Mouse (Mus musculus) ES-Bruce4 (cell line): Measurements from ENCODE around the gene Fam169b. TPM values are rescaled to one million over a fixed set of nuclear protein-coding genes. Genes with fewer than 3 reads are reported as not detected.

Experiments used
- H3K27ac ChIP-seq: 2 replicates; pipeline ENCODE4 v1.5.1; 2012; ENCODE audit warnings: low read length, inconsistent platforms; ENCODE audit not compliant: insufficient read depth
- H3K27me3 ChIP-seq: 2 replicates; pipeline ENCODE4 v1.6.1; 2012; ENCODE audit warnings: mild to moderate bottlenecking, low read length, inconsistent platforms; ENCODE audit not compliant: control insufficient read depth, poor library complexity, insufficient read depth, severe bottlenecking
- H3K36me3 ChIP-seq: 2 replicates; pipeline ENCODE4 v1.6.1; 2012; ENCODE audit warnings: inconsistent platforms, mild to moderate bottlenecking, low read length, moderate library complexity; ENCODE audit not compliant: control insufficient read depth, poor library complexity, insufficient read depth, severe bottlenecking
- H3K4me1 ChIP-seq: one replicate; pipeline ENCODE4 v1.8.1; 2011; ENCODE audit warnings: low read length; ENCODE audit not compliant: control insufficient read depth, insufficient read depth
- H3K4me3 ChIP-seq: 2 replicates; pipeline ENCODE4 v1.5.1; 2011; ENCODE audit warnings: low read depth, mild to moderate bottlenecking, low read length
- H3K9ac ChIP-seq: 2 replicates; pipeline ENCODE4 v1.6.1; 2012; ENCODE audit warnings: low read depth, mild to moderate bottlenecking, inconsistent platforms; ENCODE audit not compliant: poor library complexity, severe bottlenecking
- H3K9me3 ChIP-seq: replicated peaks from 2 replicates; pipeline ENCODE4 v1.6.1; 2012; ENCODE audit warnings: mild to moderate bottlenecking, low read length, inconsistent platforms; ENCODE audit not compliant: control insufficient read depth, poor library complexity, insufficient read depth, severe bottlenecking
- CTCF ChIP-seq: IDR thresholded peaks from one replicate; pipeline ENCODE4 v1.8.1; 2011; ENCODE audit warnings: low read depth, low read length
- EP300 ChIP-seq: IDR thresholded peaks from 2 replicates; pipeline ENCODE4 v1.6.1; 2011; ENCODE audit warnings: low read depth, low read length; ENCODE audit not compliant: insufficient read depth
- POLR2A ChIP-seq: IDR thresholded peaks from one replicate; pipeline ENCODE4 v1.8.1; 2011; ENCODE audit warnings: low read length; ENCODE audit not compliant: insufficient read depth
- polyA plus RNA-seq: library from polyadenylated mRNA; stranded (reverse); fragments of >200 nt; gene quantifications from 2 replicates; pipeline ENCODE4 v1.2.4, GENCODE M21; 2011; ENCODE audit warnings: low read depth; ENCODE audit not compliant: missing spikeins, insufficient read depth, insufficient read length

The Fam169b gene
- polyA plus RNA-seq, 1 experiment = 7.5 TPM

DNA sequence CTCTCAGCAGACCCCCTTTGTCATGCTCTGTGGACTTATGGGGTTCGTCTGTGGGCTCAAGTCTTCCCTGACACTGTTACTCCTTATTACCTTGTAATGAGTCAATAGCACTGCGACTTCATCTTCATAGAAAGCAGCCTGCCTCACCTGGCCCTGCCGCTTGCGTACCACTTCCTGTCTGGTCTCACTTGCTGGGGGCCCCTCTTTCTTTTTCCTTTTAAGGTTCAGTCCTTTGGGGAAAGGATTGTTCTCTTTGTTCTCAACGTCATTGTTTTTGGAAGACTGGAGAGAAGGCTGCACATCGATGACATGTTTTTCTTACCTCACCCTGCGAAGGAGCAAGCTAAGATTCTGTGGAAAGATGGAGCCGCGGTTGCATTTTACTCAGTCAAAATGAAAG, 55.4 kb downstream of the Fam169b start:
- H3K9ac ChIP-seq = no peak overlapping the region
- no peak overlapping the region for H3K27ac ChIP-seq
- no peak overlapping the region for H3K4me3 ChIP-seq
- no peak for TF ChIP-seq EP300
- no peak for TF ChIP-seq POLR2A
- TF ChIP-seq CTCF = no peak
- H3K36me3 ChIP-seq = no peaks in the 10 kb centered on the region
- H3K4me1 ChIP-seq = no peaks in the 10 kb centered on the region
- H3K27me3 ChIP-seq = no peaks in the 10 kb centered on the region
- no peaks in the 10 kb centered on the region for H3K9me3 ChIP-seq

DNA sequence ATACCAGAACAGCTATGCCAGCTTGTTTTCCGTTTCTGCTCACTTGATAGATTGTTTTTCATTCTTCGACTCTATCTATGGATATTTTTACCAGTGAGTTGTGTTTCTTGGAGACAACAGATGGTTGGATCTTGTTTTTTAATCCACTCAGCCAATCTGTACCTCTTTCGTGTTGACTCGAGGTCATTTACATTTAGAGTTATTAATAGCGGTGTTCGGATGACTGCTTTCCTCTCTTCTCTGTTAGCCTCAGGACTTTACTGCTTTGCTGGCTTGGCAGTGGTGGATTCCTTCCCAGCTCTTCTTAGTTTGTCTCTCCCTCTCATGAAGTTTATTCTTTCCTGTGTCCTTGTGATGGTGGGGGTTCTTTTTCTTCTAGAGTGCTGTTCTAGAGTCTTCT, 59.2 kb downstream of the Fam169b start:
- Histone ChIP-seq H3K27me3 (no peaks in the 10 kb centered on the region), H3K27ac (no peak overlapping the region), H3K9me3 (no peaks in the 10 kb centered on the region), H3K4me3 (no peak overlapping the region), H3K9ac (no peak overlapping the region), H3K4me1 (no peaks in the 10 kb centered on the region), H3K36me3 (no peaks in the 10 kb centered on the region)
- TF ChIP-seq CTCF (no peak), EP300 (no peak), POLR2A (no peak)

DNA sequence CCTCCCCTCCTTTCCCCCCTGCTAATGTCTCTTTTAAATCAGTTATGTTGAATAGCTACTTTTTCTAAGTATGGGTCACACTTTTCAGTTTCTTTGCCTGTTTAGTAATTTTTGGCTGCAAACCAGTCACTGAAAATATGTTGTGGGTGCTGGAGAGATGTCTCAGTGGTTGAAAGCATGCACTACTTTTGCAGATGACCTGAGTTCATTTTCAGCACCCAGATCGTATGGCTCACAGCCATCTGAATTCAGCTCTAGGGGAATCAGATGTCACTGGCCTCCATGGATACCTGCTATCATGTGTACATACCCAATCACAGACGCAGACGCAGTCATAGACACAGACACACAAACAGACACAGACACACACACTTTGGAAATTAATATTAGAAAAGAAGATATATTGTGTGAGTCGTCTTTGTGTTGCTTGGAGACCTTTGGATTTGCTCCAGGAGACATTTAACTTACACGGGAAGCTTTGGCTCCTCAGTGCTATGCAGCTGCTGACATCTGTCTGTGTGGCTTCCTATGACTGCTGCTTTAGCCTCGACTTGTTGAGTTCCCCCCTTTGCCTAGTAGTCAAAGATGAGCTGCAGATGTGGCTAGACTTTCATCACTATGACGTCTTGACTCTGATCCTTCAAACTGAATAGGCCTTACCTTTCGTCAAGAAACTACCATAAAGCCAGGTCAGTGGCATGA, 63.6 kb downstream of the Fam169b start:
- no peak for TF ChIP-seq CTCF
- TF ChIP-seq EP300 = no peak
- TF ChIP-seq POLR2A = no peak
- no peaks in the 10 kb centered on the region for H3K9me3 ChIP-seq
- no peaks in the 10 kb centered on the region for H3K27me3 ChIP-seq
- H3K27ac ChIP-seq = no peak overlapping the region
- no peak overlapping the region for H3K4me3 ChIP-seq
- H3K9ac ChIP-seq = no peak overlapping the region
- no peaks in the 10 kb centered on the region for H3K36me3 ChIP-seq
- H3K4me1 ChIP-seq = no peaks in the 10 kb centered on the region

DNA sequence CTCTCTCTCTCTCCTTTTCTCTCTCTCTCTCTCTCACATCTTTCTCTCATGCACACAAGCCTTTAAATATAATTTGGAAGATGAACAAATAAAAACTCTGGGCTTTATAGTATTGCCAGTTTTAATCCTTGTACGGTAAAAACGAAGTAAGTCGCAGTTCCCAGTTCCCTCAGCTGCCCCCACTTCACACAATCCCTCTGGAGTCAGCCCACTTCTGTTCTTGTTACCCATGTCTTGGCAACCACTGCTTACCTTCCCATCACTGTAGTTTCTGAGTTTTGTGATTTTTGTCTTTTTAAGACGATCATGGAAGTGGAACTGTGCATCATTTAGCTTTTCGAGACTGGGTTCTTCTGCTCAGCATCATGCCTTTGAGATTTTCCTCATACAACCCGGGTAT, 65.0 kb downstream of the Fam169b start:
- H3K4me3 ChIP-seq = no peak overlapping the region
- no peak overlapping the region for H3K27ac ChIP-seq
- H3K27me3 ChIP-seq = no peaks in the 10 kb centered on the region
- no peaks in the 10 kb centered on the region for H3K4me1 ChIP-seq
- H3K9me3 ChIP-seq = no peaks in the 10 kb centered on the region
- TF ChIP-seq EP300 (no peak), CTCF (no peak), POLR2A (no peak)
- H3K36me3 ChIP-seq = no peaks in the 10 kb centered on the region
- H3K9ac ChIP-seq = no peak overlapping the region

DNA sequence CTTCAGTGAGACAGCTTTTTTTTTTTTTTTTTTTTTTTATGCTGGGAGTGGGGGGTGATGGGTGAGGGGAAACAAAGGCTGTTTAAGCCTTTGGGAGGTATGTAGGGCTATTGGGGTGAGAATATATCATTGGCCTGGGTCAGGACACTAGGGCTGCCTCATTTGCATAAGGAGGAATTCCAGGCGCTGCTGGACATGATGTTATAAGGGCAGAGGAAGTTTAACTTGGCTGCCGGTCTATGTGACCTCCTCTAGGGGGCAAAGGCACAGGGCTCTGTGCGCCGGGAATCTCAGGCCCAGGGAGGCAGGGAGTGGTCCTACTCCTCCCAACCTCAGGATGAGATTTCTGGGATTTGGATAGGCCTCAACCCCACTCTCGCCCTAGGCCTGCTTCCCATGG, 70.9 kb downstream of the Fam169b start:
- no peak for TF ChIP-seq CTCF
- no peak for TF ChIP-seq EP300
- no peak for TF ChIP-seq POLR2A
- H3K4me1 ChIP-seq = no peaks in the 10 kb centered on the region
- H3K36me3 ChIP-seq = no peaks in the 10 kb centered on the region
- no peak overlapping the region for H3K9ac ChIP-seq
- H3K9me3 ChIP-seq = no peaks in the 10 kb centered on the region
- no peak overlapping the region for H3K4me3 ChIP-seq
- no peaks in the 10 kb centered on the region for H3K27me3 ChIP-seq
- no peak overlapping the region for H3K27ac ChIP-seq

DNA sequence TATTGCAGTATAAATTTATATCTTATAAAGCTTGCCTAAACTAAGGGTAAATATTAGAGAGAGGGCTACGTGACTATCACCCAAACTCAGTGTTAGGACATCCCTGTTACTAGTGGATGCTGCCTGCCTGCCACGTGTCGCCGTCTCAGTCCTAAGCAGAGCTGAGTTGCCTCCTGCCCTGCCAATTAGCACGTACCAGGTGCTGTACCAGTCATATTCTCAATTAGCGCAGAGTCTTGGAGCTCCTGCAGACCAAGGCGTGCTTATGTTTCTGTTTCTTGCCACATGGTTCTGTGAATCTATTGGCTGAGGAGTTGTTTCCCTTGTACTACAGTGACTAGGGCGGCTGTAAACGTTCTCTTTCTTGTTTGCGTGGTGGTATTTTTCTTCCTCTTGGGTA, 72.3 kb downstream of the Fam169b start:
- Histone ChIP-seq H3K9ac (no peak overlapping the region), H3K36me3 (no peaks in the 10 kb centered on the region), H3K27ac (no peak overlapping the region), H3K9me3 (no peaks in the 10 kb centered on the region), H3K27me3 (no peaks in the 10 kb centered on the region), H3K4me3 (no peak overlapping the region), H3K4me1 (no peaks in the 10 kb centered on the region)
- TF ChIP-seq POLR2A (no peak), CTCF (no peak), EP300 (no peak)
